Mouse (Mus musculus) heart, postnatal 4 days (tissue): ENCODE results near the gene Trim37. TPM values are rescaled to one million over a fixed set of nuclear protein-coding genes. Genes with fewer than 3 reads are reported as not detected.

Experiments
- DNase-seq: peaks from one replicate; pipeline ENCODE4 v3.0.0; 2021
- total RNA-seq, 2 experiments: library from RNA; stranded (reverse); gene quantifications; 2 replicates each; pipeline ENCODE4 v1.2.3; 2021

Trim37 gene
- 10 to 100 TPM; 16.7 to 18.9 TPM for total RNA-seq

DNA sequence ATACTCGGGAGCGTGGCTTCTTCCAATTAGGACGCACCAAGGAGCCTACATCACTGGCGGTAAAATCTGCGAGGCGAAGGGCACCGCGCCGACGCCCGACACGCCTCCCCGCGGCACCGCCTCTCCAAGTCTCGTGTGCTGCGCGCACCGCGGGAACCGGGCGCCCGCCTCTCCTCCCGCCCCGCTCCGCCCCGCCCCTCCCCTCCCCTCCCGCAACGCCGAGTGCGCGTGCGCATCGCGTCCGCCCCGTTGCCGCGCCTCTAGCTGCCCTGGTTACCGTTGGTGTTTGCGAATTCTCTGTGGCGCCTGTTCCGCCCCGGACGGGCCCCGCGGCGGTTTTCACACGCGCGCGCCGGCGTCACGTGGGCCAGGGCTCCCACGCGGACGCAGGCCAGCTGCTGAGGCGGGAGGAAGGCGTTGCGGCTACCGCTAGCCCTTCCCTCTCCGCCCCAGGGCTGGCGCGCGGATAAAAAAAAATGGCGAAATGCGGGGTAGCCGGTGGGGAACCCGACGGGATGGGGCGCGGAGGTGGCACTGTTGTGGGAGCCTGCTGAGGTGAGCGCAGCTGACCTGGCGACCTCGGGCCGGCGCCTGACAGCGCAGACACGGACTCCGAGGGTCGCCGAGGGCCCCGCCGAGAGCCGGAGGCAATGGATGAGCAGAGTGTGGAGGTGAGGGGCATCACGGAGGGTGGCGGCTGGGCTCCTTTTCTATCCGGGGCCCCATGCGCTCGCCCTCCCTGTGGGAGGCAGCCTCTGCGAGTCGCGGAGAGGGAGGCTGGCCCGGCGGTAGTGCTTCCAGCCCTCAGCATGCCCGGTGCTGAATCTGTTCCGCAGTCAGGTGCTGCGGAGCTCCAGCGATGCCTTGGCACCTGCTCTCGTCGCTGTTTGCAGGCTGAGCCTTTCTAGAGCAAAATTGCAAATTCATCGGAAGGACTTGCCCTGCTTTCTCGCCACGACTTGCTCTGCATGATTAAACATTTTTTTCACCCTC lies at the start of gene Trim37:
Trim37 (plus strand) TSS at position 254 of the 993 bp plus-strand sequence.
- peak; percentile 85 for DNase-seq

DNA sequence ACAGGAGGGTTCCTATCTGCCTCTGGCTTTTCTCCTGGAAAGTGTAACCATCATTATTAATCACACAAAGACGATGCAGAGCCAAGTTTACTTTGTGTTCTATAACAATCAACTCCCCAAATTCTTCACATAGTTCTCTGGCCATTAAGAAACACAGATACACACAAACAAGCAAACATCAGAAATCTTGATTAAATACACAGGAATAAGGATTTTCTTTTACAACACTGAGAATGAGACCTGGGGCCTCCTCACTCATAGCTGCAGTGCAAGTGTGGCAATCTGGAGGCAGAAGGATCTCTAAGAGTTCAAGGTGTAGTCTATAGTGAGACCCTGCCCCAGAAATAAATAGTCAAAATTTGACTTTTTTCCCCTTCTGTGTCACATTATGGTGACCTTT lies 43.2 kb upstream of the Trim37 start:
- DNase-seq = no peak

DNA sequence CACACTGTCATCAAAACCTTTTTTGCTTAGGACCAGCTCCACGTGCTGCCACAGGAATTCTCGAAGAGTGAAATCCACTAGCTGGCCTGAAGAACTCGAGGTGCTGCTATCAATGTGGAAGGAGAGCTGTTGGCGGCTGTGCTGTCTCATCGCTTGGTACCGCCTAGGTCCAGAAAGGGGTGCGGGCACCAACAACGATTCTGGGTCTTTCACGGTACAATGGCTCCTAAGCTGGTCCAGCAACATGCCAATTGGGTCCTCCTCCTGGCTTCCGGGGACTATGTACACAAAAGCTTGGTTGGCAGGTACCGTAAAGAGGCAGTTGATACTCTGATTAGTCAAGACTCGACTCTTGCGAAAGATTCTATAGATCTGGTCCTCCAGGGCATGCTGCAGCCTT lies 41.4 kb upstream of the Trim37 start:
- no peak for DNase-seq

DNA sequence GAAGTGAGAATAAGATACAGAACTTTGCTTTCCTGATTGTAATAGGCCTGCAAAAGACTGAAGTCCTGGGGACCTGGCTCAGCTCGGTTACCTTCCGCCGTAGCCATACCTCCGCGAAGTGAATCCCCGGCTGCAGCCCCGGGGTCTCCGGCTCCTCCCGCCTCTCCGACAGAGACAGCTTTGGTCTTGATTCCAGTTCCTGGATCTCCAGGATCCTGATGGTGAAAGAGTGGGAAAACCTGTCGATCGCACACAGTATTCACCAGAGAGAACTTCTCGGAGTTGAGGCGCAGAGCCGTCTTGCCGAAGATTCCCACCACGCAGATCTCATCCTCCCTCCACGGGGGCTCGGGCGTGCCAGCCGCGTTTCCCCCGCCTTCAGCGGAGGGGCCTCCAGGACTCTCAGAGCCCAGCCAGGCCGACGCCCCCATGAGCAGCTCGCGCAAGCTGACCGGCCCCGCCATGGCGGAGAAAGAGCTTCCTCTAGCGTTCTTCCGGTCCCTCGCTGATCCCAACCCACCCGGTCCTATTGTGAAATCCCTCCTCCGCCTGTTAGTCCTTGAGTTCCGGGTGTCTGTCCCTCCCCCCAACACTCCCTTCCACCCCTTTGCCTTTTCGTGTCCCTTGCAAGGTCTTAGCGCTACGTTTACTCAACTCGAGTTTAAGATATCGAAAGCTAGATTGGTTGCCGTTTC lies 40.4 kb upstream of the Trim37 start, which contains the start of gene Smg8:
Smg8 (minus strand) TSS at position 485 of the 695 bp plus-strand sequence.
- peak; percentile 84 for DNase-seq

DNA sequence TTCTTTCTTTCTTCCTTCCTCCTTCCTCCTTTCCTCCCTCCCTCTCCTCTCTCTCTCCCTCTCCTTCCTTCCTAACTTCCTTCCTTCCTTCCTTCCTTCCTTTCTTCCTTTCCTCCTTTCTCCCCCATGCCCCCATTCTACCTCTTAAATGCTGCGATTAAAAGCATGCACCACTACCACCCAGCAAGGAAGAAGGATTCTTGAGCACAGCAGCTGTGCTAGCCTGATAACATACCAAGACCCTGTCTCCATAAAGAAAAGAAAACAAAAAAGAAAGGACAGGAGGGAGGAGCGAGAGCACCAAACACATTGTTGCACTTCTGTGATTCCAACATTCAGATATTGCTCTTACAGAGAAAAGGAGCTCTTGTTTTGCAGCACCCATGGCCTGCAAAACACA lies 39.7 kb upstream of the Trim37 start:
- DNase-seq = no peak

DNA sequence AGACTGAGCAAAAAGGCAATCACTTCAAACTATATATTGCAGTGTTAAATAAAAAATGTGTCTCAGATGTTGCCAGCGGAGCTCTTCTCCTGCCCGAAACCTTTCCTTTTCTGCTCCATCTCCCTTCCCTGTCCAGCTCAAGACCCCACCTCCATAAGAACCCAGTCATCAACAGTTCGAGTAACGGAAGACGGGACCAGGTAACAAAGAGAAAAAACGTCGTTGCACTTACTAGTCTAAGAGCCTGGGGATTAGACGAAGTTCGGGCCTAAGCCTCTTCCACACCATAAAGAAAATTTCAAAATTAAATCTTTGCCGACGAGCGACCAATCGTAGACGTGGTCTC lies 18.5 kb upstream of the Trim37 start, which contains the start of gene Prr11:
Prr11 (minus strand) TSS at position 300 of the 346 bp plus-strand sequence.
- DNase-seq = no peak

DNA sequence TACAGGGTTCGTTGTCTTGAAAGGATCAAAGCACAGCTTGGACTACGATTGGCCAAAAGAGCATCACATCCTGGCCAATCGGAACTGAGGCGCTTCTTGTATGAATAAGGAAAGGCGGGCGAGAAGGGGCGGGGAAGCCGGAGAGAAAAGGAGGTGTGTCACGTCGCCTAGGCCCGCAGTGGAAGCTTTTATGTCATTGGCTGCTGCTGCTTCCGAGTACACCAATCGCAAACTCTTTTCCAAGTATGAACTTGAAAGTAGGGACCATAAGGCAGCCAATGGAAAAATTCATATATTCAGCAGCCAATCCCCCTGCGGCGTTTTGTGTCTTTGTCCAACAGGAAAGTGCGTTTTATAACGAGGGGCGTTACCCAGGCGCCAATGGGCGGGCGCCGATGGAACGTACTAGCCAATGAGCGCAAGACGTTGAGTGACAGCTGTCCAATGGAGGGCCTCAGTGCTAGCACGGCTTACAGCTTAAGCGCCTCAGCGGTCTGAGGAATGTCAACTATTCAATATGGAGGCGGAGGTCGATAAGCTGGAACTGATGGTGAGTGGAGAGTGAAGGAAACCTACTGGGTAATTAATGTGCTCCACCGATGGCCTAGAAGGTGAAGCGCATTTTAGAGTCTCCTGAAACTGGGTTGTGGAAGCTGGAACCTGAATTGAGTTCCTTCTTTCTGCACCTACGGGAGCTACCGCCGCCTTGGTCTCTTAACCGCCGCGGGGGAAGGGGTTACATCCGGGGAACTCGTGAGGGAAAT lies 17.9 kb upstream of the Trim37 start, which contains the start of gene Ska2:
Ska2 (plus strand) TSS at position 480 of the 764 bp plus-strand sequence.
- DNase-seq = peak; percentile 97

DNA sequence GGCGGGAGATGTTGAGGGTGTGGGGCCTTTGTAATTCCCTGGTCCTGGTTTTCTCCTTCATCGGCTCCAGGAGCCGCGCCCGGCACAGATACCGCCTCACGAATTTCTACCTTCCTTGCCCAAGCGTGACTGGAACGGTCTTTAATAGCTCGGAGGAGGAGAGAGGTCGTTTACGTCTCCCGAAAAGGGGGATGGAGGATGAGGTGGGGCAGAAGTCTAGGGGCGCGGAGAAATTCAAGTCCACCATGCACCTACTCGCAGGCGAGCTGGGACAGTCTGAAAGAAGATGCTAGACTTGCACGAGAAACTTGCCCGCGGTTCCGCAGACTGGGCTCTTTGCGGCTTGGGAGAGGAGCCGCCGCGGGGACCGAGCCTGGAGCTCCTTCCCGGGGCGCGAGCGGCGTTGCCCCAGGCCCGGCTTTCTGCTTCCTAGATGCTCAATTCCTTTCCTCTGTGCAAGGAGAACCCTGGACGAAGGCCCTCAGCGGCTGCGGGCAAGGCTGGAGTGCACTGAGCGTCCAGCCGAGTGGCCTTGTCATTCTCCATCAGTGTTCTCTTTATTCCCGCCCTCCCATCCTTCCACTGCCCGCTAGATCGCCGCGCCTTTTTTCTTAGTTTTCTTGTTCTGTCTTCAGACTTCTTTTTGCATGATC lies 17.2 kb upstream of the Trim37 start:
- DNase-seq = peak; percentile 40

DNA sequence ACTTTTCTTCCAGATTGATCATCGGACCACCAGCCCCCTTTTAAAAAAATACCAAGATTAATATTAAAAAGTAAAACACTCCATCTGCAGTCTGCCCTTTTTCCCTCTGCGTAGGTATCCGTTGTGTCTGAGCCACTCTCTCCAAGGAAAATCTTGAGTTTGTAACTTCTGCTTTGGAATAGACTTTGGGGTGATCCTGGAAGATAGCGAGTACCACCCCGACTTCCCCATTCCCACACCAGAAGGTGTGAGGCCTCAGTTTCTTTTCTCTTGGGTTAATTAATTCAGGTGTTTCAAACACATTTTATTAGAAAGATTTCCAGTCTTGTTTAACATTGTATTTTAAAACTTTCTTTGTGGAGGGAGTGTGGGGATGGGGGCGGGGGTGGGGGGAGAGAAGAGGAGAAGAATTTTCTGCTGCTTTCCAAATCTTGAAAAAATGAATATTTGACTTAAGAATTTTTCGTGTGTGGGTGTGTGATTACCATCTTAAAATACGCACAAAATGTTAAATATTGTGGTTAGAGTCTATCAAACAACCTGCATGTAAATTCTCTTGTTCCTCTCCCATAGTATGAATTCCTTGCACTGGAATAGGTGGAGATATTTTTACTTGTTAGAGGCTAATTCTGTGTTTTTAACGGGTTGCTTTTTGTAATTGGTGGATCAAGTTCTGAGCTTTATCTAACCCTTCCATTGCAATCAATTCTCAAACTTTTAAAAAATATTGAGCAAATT lies 16.5 kb upstream of the Trim37 start:
- no peak for DNase-seq

DNA sequence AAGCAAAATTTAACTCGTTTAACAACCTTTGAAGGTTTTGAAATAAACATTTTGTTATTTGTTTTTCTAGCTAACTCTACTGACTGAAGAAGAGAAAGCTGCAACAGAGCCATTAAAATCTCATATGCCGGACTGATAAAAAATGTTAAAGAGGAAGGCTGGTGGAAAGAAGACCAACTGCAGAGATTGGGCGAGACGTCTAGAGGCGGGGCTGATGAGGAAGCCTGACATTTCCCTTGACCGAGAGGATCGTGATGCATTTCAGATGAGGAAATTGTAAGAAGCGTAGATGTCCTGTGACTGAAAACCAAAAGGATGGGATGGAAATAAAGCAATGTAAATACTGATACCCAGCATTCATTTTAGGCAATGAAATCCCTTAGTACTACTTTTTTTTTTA lies 5.0 kb upstream of the Trim37 start:
- no peak for DNase-seq

DNA sequence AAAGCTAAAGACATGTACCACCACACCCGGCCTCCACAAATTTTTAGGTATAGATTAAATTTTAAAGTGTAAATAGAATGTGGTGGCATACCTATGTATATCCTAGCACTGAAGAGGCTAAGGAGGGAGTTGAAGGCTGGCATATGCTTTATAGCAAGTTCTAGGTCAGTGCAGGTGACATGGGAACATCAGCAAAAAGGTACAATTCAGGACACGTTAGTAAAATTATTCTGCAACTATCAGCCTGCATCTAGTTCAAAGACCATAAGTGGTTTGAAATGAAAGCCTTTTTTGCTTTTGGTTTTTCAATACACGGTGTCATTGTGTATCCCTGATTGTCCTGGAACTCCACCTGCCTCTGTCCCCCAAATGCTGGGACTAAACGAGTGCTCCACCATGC lies 1.3 kb upstream of the Trim37 start:
- DNase-seq = no peak

DNA sequence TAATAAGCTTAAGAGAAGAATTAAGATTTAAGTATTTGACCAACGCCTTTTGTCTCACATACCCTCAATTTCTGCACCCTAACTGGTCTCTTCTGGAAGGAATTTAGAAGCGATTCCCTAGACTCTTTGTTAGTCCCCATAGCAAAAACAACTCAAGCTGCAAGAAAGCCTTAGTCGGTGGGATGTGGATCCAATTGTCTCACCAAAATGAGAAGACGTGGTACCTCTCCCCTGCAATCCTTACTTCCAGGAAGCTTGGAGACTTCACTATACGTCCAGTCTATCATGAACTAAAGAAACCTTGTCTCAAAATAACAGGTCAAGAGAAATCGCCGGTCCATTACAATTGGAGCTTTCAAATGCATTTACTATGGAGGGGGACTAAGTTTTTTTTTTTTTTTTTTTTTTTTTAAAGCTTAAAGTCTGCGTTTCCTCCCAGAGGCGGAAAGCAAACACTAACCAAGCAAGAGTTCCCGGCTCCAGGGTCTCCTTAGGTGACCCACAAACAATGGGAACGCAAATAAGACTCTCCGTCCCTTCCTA lies 525 bp upstream of the Trim37 start:
- no peak for DNase-seq

DNA sequence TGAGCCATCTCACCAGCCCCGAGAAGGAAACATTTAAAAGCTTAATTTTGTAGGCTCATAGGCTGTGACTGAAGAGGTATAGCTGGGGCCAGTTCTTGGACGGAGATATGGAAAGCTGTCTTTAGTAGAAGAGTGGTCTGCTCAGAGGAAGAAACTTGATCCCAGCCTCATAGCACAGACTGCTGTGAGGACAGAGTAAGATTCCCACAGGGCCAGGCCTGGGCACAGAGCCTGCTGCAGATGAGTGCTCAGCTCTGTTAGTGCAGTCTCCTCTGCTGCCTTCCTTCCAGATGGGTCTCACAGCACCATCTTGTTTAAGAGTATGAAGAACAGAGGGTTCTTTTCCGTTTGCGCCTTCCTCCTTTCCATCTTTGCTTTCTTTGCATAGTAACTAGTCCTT lies 9.4 kb downstream of the Trim37 start:
- DNase-seq = peak; percentile 14

DNA sequence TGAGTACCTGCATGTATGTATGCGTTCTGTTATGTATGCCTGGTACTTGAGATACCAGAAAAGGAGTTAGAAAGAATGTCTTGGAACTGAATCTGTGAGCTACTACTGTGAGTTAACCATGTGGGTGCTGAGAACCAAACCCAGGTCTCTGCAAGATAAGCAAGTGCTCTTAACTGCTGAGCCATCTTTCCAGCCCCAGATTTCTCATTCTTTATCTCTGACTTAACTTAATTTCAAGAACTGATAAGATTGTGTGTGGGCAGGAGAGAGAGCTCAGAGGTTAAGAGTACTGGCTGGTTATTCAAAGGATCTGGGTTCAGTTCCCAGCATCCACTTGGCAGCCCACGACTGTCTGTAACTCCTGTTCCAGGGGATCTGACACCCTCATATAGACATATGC lies 31.1 kb downstream of the Trim37 start:
- DNase-seq = no peak

DNA sequence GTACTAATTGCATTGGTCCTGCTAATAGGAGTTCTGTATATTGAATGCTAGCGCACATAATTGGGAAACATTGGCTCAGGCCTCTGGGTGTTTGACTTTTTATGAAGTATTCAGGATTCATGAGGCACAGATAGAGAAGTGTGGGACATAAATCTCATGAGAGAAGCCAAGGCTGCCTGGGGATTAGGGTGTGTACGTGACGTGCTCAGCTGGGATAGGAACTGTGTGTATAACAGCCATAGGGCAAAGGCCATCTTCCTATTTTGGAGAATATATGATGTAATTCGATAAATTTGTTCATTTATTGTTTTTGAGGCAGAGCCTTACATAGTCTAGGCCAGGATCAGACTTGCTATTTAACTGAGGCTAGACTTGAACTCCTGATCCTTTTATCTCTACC lies 35.8 kb downstream of the Trim37 start:
- no peak for DNase-seq

DNA sequence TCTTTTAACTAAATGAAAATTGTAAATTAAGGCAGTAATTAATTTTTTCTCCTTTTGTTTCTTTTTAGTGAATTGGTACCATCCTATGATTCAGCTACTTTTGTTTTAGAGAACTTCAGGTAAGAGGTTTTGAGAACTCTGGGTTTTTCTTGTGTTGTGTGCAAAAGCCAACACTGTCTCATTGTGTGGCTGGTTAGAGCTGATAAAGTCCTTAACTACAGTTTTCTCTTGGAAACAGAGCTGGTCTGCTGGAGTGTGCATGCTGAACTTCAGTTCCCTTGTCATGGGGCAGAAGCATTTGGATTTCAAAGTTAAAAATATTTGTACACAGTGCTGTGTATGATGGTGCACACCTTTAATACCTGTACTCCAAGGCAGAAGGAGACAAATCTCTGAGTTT lies 36.9 kb downstream of the Trim37 start:
- no peak for DNase-seq

DNA sequence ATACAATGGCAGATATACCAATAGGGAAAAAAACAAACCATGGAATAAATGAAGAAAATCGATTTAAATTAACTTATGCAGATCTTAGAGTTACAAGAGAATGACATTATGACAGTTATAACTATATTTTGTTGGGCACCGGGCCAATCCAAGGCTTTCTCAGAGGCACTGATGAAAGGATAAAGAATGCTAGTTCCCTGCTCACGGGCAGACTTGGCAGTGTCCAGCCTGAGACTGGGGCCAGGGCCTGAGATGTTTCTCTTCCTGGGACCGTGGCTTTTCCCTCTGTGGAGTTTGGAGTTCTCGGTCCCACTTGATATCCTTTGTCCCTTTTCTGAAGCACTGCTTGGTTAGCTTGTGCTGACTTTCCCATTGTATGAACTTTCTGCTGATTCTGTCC lies 46.7 kb downstream of the Trim37 start:
- no peak for DNase-seq

DNA sequence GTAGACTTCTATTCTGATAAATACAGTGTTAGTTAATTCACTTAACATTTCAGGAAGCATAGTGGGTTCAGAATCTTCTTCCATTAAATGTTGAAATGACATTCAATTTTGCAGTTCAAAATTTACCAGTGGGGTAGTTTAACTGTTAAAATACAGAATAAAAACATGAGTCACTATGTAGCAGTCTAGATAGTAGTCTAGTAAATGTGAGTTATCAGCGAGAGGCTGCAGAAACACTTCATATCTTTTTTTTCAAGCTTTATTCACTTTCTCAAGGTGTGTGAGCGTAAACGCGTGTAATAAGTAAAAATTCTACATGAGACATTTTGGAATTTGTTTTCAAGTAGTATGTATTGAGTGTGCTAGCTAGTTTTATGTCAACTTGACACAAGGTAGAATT lies 48.2 kb downstream of the Trim37 start:
- no peak for DNase-seq

DNA sequence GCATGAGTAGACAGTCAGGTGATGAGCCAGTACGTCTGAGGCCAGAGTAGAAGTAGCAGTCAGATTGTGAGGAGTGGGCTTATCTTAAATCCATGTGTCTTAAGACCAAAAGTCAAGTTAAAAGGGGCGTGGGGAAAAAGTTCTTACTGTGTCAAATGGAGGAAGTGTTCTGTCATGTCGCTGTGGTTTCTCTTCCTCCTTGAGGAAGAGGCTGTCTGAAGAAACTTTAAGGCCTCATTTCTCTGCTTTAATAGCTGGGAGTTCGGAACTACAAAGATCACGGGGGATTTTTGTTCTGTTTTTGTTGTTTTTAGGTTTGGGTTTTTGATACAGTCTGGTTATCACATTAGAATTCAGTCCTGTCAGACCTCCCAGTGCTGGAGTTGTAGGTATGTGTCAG lies 85.4 kb downstream of the Trim37 start:
- no peak for DNase-seq

DNA sequence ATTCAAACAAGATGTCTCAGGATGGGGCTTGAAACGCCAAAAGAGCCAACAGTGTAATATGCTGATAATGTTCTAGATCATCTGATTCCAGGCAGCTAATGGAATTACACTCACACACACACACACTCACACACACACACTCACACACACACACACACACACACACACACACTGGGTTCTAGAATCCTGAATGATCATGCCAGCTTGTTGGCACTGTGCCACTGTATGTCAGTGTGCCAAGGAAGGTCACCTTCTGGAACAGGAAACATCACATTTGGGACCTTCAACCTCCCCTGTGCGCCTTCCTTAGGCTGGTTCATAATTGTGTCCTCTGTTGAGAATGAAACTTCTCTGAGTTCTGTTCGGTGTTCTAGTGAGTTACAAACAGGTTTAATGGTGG lies 95.8 kb downstream of the Trim37 start:
- peak; percentile 32 for DNase-seq

DNA sequence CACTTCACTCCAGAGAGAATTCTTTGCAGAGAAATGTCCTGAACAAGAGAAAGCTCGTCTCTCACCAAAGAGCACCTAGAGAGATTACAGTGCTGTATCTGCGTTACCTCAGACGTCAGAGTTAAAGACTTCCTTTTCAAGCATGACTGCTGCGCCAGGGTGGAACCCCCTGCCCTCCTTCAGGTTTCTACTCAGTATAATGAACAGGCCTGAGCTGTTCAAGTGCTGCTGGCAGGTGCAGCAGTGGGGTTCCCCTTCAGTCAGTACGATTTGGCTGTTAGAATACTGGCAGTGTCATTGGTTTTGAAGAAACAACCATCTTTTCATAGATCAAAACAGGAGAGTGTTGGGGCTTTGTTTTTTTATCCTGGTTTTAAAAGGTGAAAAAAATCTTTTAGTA lies 100.2 kb downstream of the Trim37 start:
- no peak for DNase-seq
